Mouse (Mus musculus): ENCODE data around the gene Lgr5.

Gene Lgr5

DNA sequence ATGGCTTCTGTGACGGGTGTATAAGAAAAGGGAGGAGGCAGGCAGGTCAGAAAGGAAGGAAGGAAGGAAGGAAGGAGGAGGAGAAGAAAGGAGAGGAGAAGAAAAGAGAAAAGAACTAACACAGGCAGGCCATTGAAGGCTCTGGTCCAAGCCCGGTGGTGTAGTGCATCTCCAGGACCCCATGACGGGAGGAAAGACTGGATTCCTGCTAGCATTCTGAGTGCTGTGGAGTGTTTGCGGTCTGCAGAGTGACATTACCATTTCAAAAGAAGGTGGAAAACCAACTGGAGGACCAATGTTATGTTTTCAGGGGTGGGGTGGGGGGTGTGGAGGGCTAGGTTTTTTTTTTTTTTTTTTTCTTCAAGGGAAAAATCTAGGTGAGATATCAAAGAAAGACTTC, 165.6 kb downstream of the Lgr5 start:
- DNase-seq (ENCODE audit: low spot score), result no peak

DNA sequence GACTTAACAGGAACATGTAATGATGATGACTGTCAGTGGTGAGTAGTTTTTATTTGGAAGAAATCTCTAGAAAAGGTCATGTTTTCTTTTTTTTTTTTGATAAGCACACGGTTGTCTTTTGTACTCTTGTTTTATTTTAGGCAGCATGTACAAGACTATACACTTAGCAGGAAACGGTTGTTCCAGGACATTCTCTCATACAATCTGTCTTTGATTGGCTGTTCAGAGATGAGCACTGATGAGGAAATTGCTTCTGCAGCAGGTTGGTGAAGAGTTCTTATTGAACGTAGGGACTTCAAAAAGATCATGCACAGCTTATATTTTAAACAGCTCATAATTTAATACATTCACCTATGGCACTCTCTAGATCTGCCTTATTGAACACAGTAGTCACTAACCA, 173.5 kb downstream of the Lgr5 start:
- no peak for DNase-seq (ENCODE audit: low spot score)

DNA sequence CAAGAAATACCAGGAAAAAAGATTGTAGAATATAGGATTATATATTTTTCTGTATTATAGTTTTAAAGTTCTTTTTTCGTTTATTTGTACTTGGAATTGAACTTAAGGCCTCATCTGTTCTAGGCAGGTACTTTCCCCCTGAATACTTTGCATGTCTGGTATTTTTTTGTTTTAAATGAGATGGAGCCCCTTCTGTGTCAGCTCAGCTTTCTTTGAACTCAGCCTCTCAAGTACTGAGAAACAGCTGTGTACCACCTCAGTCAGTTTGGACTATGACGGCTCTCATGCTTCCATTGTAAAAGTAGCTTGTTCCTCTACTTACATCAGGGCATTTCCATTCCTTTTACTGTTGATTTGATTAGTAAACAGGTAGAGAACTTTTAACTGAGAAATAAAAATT, 174.1 kb downstream of the Lgr5 start:
- no peak for DNase-seq (ENCODE audit: low spot score)

DNA sequence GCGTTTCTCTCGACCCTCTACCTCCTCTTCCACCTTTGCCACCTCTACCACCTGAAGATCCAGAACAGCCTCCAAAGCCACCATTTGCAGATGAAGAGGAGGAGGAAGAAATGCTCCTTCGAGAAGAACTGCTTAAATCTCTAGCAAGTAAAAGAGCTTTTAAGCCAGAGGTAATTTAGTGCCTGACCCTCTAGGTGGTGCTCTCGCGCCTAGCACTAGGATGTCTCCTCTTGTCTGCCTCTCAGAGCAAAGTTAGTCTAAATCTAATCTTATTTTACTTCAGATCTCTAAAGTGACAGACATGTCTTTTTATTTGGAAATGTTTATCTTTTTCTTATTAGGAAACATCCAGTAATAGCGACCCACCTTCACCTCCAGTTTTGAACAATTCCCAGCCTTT, 181.2 kb downstream of the Lgr5 start:
- DNase-seq (ENCODE audit: low spot score), result peak; percentile 53
